Mouse (Mus musculus): ENCODE measurements around the gene Prr36. TPM values are rescaled to one million over a fixed set of nuclear protein-coding genes. Genes with fewer than 3 reads are reported as not detected.

Prr36 gene
- total and polyA plus RNA-seq, 3 experiments: 0.16 to 0.60 (median 0.36) TPM

- Histone ChIP-seq H3K27me3 (ENCODE audit: insufficient read depth, low read length) (peaks cover 51% of the 10 kb centered on the region), H3K36me3 (replicated peaks) (no peaks in the 10 kb centered on the region), H3K4me3 (ENCODE audit: low read depth, low read length) (no peak overlapping the region), H3K9me3 (replicated peaks) (no peaks in the 10 kb centered on the region), H3K4me1 (ENCODE audit: insufficient read depth, low read depth, low read length) (peaks cover 5% of the 10 kb centered on the region)
- DNase-seq (ENCODE audit: low spot score) (no peak), ATAC-seq (ENCODE audit: extremely low read depth, insufficient number of reproducible peaks, low FRiP score, poor library complexity, severe bottlenecking) (no peak)
- TF ChIP-seq CTCF (IDR thresholded peaks at IDR 0.05; ENCODE audit: low read depth, low read length) (no peak), GATA1 (IDR thresholded peaks at IDR 0.05; ENCODE audit: borderline replicate concordance, low read length) (no peak), GATA2 (IDR thresholded peaks at IDR 0.05; ENCODE audit: borderline replicate concordance, low read depth, low read length) (no peak), POLR2AphosphoS5 (IDR thresholded peaks at IDR 0.05; ENCODE audit: insufficient replicate concordance, low read depth, low read length) (no peak), TAL1 (conservative IDR thresholded peaks at IDR 0.05; ENCODE audit: low read depth, low read length) (no peak)
Observed at GRCm38 (mm10) chr8:4219617-4220016, 2.4 kb upstream of the Prr36 start.

GRCm38 (mm10) chr8:4216296-4216695, 963 bp downstream of the Prr36 start:
- H3K4me3 ChIP-seq (ENCODE audit: low read depth, low read length): no peak overlapping the region
- DNase-seq (ENCODE audit: low spot score) (no peak), ATAC-seq (ENCODE audit: extremely low read depth, insufficient number of reproducible peaks, low FRiP score, poor library complexity, severe bottlenecking) (no peak)
- peaks cover 45% of the 10 kb centered on the region for H3K27me3 ChIP-seq (ENCODE audit: insufficient read depth, low read length)
- no peaks in the 10 kb centered on the region for H3K36me3 ChIP-seq (replicated peaks)
- H3K4me1 ChIP-seq (ENCODE audit: insufficient read depth, low read depth, low read length): peaks cover 25% of the 10 kb centered on the region
- H3K9me3 ChIP-seq (replicated peaks): no peaks in the 10 kb centered on the region
- TF ChIP-seq GATA1 (IDR thresholded peaks at IDR 0.05; ENCODE audit: borderline replicate concordance, low read length): no peak

GRCm38 (mm10) chr8:4214006-4214980, 3.0 kb downstream of the Prr36 start:
- DNase-seq (ENCODE audit: low spot score) (peak; percentile 44), ATAC-seq (ENCODE audit: extremely low read depth, insufficient number of reproducible peaks, low FRiP score, poor library complexity, severe bottlenecking) (peak; percentile 76)
- Histone ChIP-seq H3K4me3 (ENCODE audit: low read depth, low read length) (peak overlapping the region; percentile 67), H3K27me3 (ENCODE audit: insufficient read depth, low read length) (peaks cover 49% of the 10 kb centered on the region), H3K36me3 (replicated peaks) (no peaks in the 10 kb centered on the region), H3K9me3 (replicated peaks) (no peaks in the 10 kb centered on the region), H3K4me1 (ENCODE audit: insufficient read depth, low read depth, low read length) (peaks cover 34% of the 10 kb centered on the region)
- TF ChIP-seq GATA1 (IDR thresholded peaks at IDR 0.05; ENCODE audit: borderline replicate concordance, low read length): no peak
- no peak for TF ChIP-seq POLR2AphosphoS5 (IDR thresholded peaks at IDR 0.05; ENCODE audit: insufficient replicate concordance, low read depth, low read length)
- no peak for TF ChIP-seq TAL1 (conservative IDR thresholded peaks at IDR 0.05; ENCODE audit: low read depth, low read length)
- TF ChIP-seq GATA2 (IDR thresholded peaks at IDR 0.05; ENCODE audit: borderline replicate concordance, low read depth, low read length): no peak
- TF ChIP-seq CTCF (IDR thresholded peaks at IDR 0.05; ENCODE audit: low read depth, low read length): no peak

GRCm38 (mm10) chr8:4213210-4214005, 3.9 kb downstream of the Prr36 start:
- H3K36me3 ChIP-seq (replicated peaks): no peaks in the 10 kb centered on the region
- H3K9me3 ChIP-seq (replicated peaks): no peaks in the 10 kb centered on the region
- ATAC-seq (ENCODE audit: extremely low read depth, insufficient number of reproducible peaks, low FRiP score, poor library complexity, severe bottlenecking) (peak; percentile 51), DNase-seq (ENCODE audit: low spot score) (peak; percentile 47)
- H3K4me3 ChIP-seq (ENCODE audit: low read depth, low read length): peak overlapping the region; percentile 67
- peaks cover 54% of the 10 kb centered on the region for H3K27me3 ChIP-seq (ENCODE audit: insufficient read depth, low read length)
- peaks cover 37% of the 10 kb centered on the region for H3K4me1 ChIP-seq (ENCODE audit: insufficient read depth, low read depth, low read length)
- no peak for TF ChIP-seq GATA1 (IDR thresholded peaks at IDR 0.05; ENCODE audit: borderline replicate concordance, low read length)
- TF ChIP-seq CTCF (IDR thresholded peaks at IDR 0.05; ENCODE audit: low read depth, low read length): no peak

GRCm38 (mm10) chr8:4212809-4213209, 4.5 kb downstream of the Prr36 start:
- DNase-seq (ENCODE audit: low spot score) (peak; percentile 53), ATAC-seq (ENCODE audit: extremely low read depth, insufficient number of reproducible peaks, low FRiP score, poor library complexity, severe bottlenecking) (no peak)
- H3K27me3 ChIP-seq (ENCODE audit: insufficient read depth, low read length): peaks cover 51% of the 10 kb centered on the region

GRCm38 (mm10) chr8:4211097-4211496, 6.2 kb downstream of the Prr36 start:
- peaks cover 37% of the 10 kb centered on the region for H3K27me3 ChIP-seq (ENCODE audit: insufficient read depth, low read length)
- DNase-seq (ENCODE audit: low spot score): no peak

More at GRCm38 (mm10) chr8:4212809-4213209, 4.5 kb downstream of the Prr36 start:
- peak overlapping the region; percentile 67; the same call in 1 of the 2 replicates for H3K4me3 ChIP-seq (ENCODE audit: low read depth, low read length)
- TF ChIP-seq GATA2 (IDR thresholded peaks at IDR 0.05; ENCODE audit: borderline replicate concordance, low read depth, low read length): no peak
- TF ChIP-seq TAL1 (conservative IDR thresholded peaks at IDR 0.05; ENCODE audit: low read depth, low read length): no peak
- no peak for TF ChIP-seq GATA1 (IDR thresholded peaks at IDR 0.05; ENCODE audit: borderline replicate concordance, low read length)
- no peak for TF ChIP-seq CTCF (IDR thresholded peaks at IDR 0.05; ENCODE audit: low read depth, low read length)
- no peak for TF ChIP-seq POLR2AphosphoS5 (IDR thresholded peaks at IDR 0.05; ENCODE audit: insufficient replicate concordance, low read depth, low read length)
- H3K9me3 ChIP-seq (replicated peaks): no peaks in the 10 kb centered on the region
- H3K4me1 ChIP-seq (ENCODE audit: insufficient read depth, low read depth, low read length): peaks cover 37% of the 10 kb centered on the region
- no peaks in the 10 kb centered on the region for H3K36me3 ChIP-seq (replicated peaks)

More at GRCm38 (mm10) chr8:4211097-4211496, 6.2 kb downstream of the Prr36 start:
- TF ChIP-seq POLR2AphosphoS5 (IDR thresholded peaks at IDR 0.05; ENCODE audit: insufficient replicate concordance, low read depth, low read length) (no peak), TAL1 (conservative IDR thresholded peaks at IDR 0.05; ENCODE audit: low read depth, low read length) (no peak), GATA1 (IDR thresholded peaks at IDR 0.05; ENCODE audit: borderline replicate concordance, low read length) (no peak), GATA2 (IDR thresholded peaks at IDR 0.05; ENCODE audit: borderline replicate concordance, low read depth, low read length) (no peak), CTCF (IDR thresholded peaks at IDR 0.05; ENCODE audit: low read depth, low read length) (no peak)
- Histone ChIP-seq H3K9me3 (replicated peaks) (no peaks in the 10 kb centered on the region), H3K4me3 (ENCODE audit: low read depth, low read length) (no peak overlapping the region), H3K4me1 (ENCODE audit: insufficient read depth, low read depth, low read length) (peaks cover 37% of the 10 kb centered on the region), H3K36me3 (replicated peaks) (peaks cover 3% of the 10 kb centered on the region)
- no peak for ATAC-seq (ENCODE audit: extremely low read depth, insufficient number of reproducible peaks, low FRiP score, poor library complexity, severe bottlenecking)

Data from G1E (cell line).